Mouse (Mus musculus) small intestine, adult 2 months (tissue): Measurements from ENCODE around the gene Rpa3.

ENCODE experiments used
- CTCF ChIP-seq: fragments of 200-500 bp; IDR thresholded peaks from 2 replicates; pipeline ENCODE4 v1.5.1; 2012; ENCODE audit warnings: low read depth, mild to moderate bottlenecking, control low read depth, inconsistent platforms, low read length, moderate library complexity, mixed read lengths; ENCODE audit not compliant: insufficient replicate concordance, insufficient read length; ENCODE audit errors: extremely low read depth
- POLR2A ChIP-seq: fragments of 200-500 bp; IDR thresholded peaks from 2 replicates; pipeline ENCODE4 v1.6.1; 2012; ENCODE audit warnings: low read depth, mild to moderate bottlenecking, control low read depth, inconsistent platforms, low read length, moderate library complexity

GRCm38 (mm10) chr6:8228596-8228995 is 30.4 kb downstream of the Rpa3 start:
- TF ChIP-seq POLR2A (no peak), CTCF (no peak)
